Mouse (Mus musculus): Measurements from ENCODE around the gene Fgf8. TPM values are rescaled to one million over a fixed set of nuclear protein-coding genes. Genes with fewer than 3 reads are reported as not detected.

The Fgf8 gene
- total and polyA plus RNA-seq, 2 experiments, result not detected

DNA sequence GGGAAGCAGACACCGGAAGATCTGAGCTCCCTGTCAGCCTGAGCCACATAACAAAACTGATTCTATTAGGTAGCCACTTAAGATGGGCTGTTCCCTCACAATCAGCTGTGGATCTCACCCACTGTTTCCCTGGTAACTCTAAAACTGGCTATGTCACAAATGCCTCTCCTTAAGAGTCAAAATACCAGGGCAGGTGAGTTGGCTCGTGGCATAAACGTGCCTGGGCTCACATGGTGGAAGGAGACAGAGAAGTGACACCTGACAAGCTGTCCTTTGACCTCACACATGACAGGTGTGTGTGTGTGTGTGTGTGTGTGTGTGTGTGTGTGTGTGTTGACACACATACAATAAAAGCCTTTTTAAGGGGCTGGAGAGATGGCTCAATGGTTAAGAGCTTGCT is 44.7 kb upstream of the Fgf8 start:
- Histone ChIP-seq H3K27ac (replicated peaks; ENCODE audit: insufficient read depth, low read depth, low read length) (no peak overlapping the region), H3K27me3 (ENCODE audit: control insufficient read depth, insufficient read depth, low read length) (no peaks in the 10 kb centered on the region), H3K79me2 (ENCODE audit: control insufficient read depth, insufficient read depth, low read length) (peaks cover 7% of the 10 kb centered on the region), H3K9ac (ENCODE audit: low read depth, low read length) (no peak overlapping the region), H3K4me3 (ENCODE audit: insufficient read depth, low read depth, low read length) (no peak overlapping the region), H3K4me1 (ENCODE audit: control insufficient read depth, insufficient read depth, low read length) (peaks cover 4% of the 10 kb centered on the region), H3K36me3 (ENCODE audit: control insufficient read depth, insufficient read depth, low read length) (no peaks in the 10 kb centered on the region)
- WGBS, result 72% methylated on average over 3 of the region's 3 CpGs
- DNase-seq (ENCODE audit: extremely low read depth, low read depth, low spot score), result no peak
- TF ChIP-seq POLR2A (IDR thresholded peaks at IDR 0.05; ENCODE audit: extremely low read depth, insufficient read depth, low read length) (no peak), CTCF (IDR thresholded peaks at IDR 0.05; ENCODE audit: low read depth, low read length) (no peak)

DNA sequence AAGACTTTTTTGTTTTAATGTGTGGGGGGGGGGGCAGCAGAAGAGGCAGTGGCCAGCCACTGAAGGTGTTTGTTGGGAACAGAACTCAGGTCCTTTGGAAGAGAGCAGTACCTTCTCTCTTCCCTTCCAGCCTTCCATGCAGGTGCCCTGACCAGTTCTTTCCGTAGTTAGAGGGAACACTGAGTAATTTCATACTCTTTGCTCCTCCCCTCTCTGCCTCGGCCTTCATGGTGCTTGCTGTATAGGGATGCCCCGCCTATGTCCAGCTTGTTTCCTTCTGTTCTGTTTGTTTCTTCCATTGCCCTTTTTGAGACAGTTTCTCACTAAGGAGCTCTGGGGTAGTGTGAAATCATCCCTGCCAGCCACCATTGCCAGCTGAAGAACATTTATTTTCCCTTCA is 42.8 kb upstream of the Fgf8 start:
- peaks cover 4% of the 10 kb centered on the region for H3K4me1 ChIP-seq (ENCODE audit: control insufficient read depth, insufficient read depth, low read length)

DNA sequence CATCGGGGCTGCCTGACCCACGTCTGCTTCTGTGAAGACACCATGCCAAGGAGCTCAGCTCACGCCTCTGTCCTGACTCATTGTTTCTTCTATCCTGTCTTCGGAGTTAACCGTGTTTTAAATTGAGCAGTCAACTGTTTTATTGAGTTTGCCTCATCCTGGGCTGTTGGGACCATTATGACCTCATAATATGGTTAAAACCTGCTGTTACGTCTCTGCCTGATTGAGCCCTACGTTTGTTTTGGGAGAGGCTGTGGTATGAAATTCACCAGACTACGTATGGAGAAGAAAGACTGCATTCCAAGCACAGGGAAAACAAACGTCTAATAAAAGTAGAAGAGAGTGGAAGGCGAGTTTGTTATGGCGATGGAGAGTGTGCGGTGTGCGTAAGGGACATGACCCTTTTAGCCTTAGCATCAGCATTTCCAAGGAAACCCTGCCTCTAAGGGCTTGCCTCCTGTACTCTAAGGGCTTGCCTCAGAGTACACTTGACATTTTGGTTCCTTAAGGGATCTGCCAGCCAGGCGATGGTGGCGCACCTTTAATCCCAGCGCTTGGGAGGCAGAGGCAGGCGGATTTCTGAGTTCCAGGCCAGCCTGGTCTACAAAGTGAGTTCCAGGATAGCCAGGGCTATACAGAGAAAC is 41.3 kb upstream of the Fgf8 start:
- H3K27ac ChIP-seq (replicated peaks; ENCODE audit: insufficient read depth, low read depth, low read length), result peak overlapping the region; percentile 55
- H3K4me1 ChIP-seq (ENCODE audit: control insufficient read depth, insufficient read depth, low read length), result peaks cover 4% of the 10 kb centered on the region
- no peaks in the 10 kb centered on the region for H3K36me3 ChIP-seq (ENCODE audit: control insufficient read depth, insufficient read depth, low read length)
- H3K79me2 ChIP-seq (ENCODE audit: control insufficient read depth, insufficient read depth, low read length), result peaks cover 25% of the 10 kb centered on the region
- H3K9ac ChIP-seq (ENCODE audit: low read depth, low read length), result peak overlapping the region; percentile 38
- no peak for TF ChIP-seq CTCF (IDR thresholded peaks at IDR 0.05; ENCODE audit: low read depth, low read length)
- TF ChIP-seq POLR2A (IDR thresholded peaks at IDR 0.05; ENCODE audit: extremely low read depth, insufficient read depth, low read length), result no peak
- DNase-seq (ENCODE audit: extremely low read depth, low read depth, low spot score), result no peak
- no peaks in the 10 kb centered on the region for H3K27me3 ChIP-seq (ENCODE audit: control insufficient read depth, insufficient read depth, low read length)
- 34% methylated on average over 17 of the region's 17 CpGs for WGBS
- H3K4me3 ChIP-seq (ENCODE audit: insufficient read depth, low read depth, low read length), result peak overlapping the region; percentile 54

More for the DNA sequence above, 42.8 kb upstream of the Fgf8 start:
- 77% methylated on average over 3 of the region's 3 CpGs for WGBS
- Histone ChIP-seq H3K4me3 (ENCODE audit: insufficient read depth, low read depth, low read length) (no peak overlapping the region), H3K9ac (ENCODE audit: low read depth, low read length) (no peak overlapping the region), H3K27me3 (ENCODE audit: control insufficient read depth, insufficient read depth, low read length) (no peaks in the 10 kb centered on the region), H3K36me3 (ENCODE audit: control insufficient read depth, insufficient read depth, low read length) (no peaks in the 10 kb centered on the region), H3K79me2 (ENCODE audit: control insufficient read depth, insufficient read depth, low read length) (peaks cover 16% of the 10 kb centered on the region), H3K27ac (replicated peaks; ENCODE audit: insufficient read depth, low read depth, low read length) (no peak overlapping the region)
- no peak for TF ChIP-seq CTCF (IDR thresholded peaks at IDR 0.05; ENCODE audit: low read depth, low read length)
- no peak for TF ChIP-seq POLR2A (IDR thresholded peaks at IDR 0.05; ENCODE audit: extremely low read depth, insufficient read depth, low read length)
- no peak for DNase-seq (ENCODE audit: extremely low read depth, low read depth, low spot score)

DNA sequence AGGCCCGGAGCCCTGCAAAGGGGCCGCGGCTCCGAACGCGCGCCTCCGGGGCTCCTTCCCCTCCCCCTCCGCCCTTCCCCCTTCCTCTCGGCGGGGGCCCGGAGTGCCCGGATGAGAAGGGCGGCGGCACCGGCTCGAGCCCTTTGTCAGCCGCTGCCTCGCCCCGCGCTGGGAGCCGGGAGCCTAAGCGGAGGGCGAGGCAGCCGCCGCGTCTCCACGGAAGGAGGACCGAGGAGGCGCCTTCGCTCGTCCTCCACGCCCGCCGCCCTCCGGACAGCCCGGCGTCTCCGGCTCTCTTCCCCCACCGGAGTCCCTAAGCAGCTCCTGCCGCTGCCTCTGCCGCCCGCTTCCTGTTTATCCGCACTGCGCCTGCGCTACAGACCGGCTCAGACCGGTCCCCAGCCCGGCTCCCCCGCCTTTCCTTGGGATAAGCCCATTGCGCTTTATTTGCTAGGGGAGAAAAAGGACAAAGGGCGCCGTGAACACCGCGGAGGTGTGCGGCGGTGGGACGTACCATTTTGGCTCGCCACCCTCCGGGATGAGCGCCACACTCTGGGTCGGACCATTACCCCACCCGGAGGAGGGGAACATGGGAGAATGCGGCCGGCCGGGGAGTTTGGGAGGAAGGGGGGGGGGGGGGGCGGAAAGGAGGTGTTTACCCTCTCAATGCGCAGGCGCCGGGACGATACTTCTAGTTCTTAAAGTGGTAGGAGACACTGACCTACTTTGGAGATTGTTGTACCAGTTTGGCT is 40.6 kb upstream of the Fgf8 start, which contains the start of gene Mgea5:
Gene Mgea5, minus strand, starts transcription at position 657 of the 752 bp plus-strand sequence.
- Histone ChIP-seq H3K4me3 (ENCODE audit: insufficient read depth, low read depth, low read length) (peak within 1 kb of the TSS; percentile 99), H3K27ac (replicated peaks; ENCODE audit: insufficient read depth, low read depth, low read length) (peak within 1 kb of the TSS; percentile 92), H3K4me1 (ENCODE audit: control insufficient read depth, insufficient read depth, low read length) (peaks cover 4% of the 10 kb centered on the region), H3K9ac (ENCODE audit: low read depth, low read length) (peak within 1 kb of the TSS; percentile 97), H3K27me3 (ENCODE audit: control insufficient read depth, insufficient read depth, low read length) (no peaks in the 10 kb centered on the region), H3K36me3 (ENCODE audit: control insufficient read depth, insufficient read depth, low read length) (peaks cover 3% of the 10 kb centered on the region; the same call in 1 of the 2 replicates), H3K79me2 (ENCODE audit: control insufficient read depth, insufficient read depth, low read length) (peaks cover 25% of the 10 kb centered on the region)
- peak; percentile 95 for DNase-seq (ENCODE audit: extremely low read depth, low read depth, low spot score)
- under 1% methylated on average over 54 of the region's 71 CpGs for WGBS
- TF ChIP-seq POLR2A (IDR thresholded peaks at IDR 0.05; ENCODE audit: extremely low read depth, insufficient read depth, low read length), result peak; percentile 87
- TF ChIP-seq CTCF (IDR thresholded peaks at IDR 0.05; ENCODE audit: low read depth, low read length), result no peak

DNA sequence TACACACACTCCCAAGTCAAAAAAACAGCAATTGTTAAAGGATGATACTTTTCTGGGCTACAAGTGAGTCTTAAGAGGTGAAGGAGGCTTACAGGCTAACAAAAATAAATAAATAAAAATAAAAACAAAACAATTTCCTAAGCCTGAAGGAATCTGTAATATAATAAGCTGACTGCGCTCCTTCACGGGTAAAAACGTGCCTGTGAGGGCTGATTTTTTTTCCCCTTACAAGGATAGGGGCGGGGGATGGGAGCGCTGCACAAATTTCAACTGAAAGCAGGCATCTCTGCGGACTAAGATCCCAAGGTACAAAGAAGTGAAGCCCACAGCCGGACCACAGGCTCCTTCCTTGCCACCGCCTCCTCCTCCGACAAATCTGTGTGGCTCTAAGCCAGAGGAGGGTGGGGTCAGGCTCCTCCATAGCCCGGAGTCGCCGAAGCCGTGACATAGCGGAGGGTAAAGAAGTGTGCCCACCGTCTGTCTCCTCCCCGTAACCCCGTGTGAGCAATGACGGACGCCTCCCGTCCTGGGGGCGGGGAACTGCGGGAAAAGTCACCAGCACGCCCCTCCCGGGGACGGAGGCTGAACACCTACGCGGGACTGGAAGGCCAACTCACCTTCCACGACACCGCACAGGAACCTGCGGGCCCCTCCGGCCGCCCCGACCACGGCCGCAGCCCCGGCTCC is 39.7 kb upstream of the Fgf8 start:
- WGBS, result under 1% methylated on average over 36 of the region's 36 CpGs
- H3K9ac ChIP-seq (ENCODE audit: low read depth, low read length), result peak overlapping the region; percentile 97
- H3K4me3 ChIP-seq (ENCODE audit: insufficient read depth, low read depth, low read length), result peak overlapping the region; percentile 99
- H3K4me1 ChIP-seq (ENCODE audit: control insufficient read depth, insufficient read depth, low read length), result peaks cover 4% of the 10 kb centered on the region
- H3K27me3 ChIP-seq (ENCODE audit: control insufficient read depth, insufficient read depth, low read length), result no peaks in the 10 kb centered on the region
- peak; percentile 46 for DNase-seq (ENCODE audit: extremely low read depth, low read depth, low spot score)
- peak overlapping the region; percentile 92 for H3K27ac ChIP-seq (replicated peaks; ENCODE audit: insufficient read depth, low read depth, low read length)
- H3K79me2 ChIP-seq (ENCODE audit: control insufficient read depth, insufficient read depth, low read length), result peaks cover 25% of the 10 kb centered on the region
- H3K36me3 ChIP-seq (ENCODE audit: control insufficient read depth, insufficient read depth, low read length), result peaks cover 12% of the 10 kb centered on the region; the same call in 1 of the 2 replicates
- no peak for TF ChIP-seq CTCF (IDR thresholded peaks at IDR 0.05; ENCODE audit: low read depth, low read length)
- TF ChIP-seq POLR2A (IDR thresholded peaks at IDR 0.05; ENCODE audit: extremely low read depth, insufficient read depth, low read length), result no peak

Measured in liver, adult 2 months (tissue).